Mouse (Mus musculus): ENCODE measurements around the gene Olfr279. TPM values are rescaled to one million over a fixed set of nuclear protein-coding genes. Genes with fewer than 3 reads are reported as not detected.
"Not testable (repeated sequence)": the region's sequence is repeated elsewhere in the genome, so short reads cannot be mapped to it uniquely, and the experiment has no call there.

The Olfr279 gene
- total RNA-seq, 2 experiments from 2014 or later: not detected

DNA sequence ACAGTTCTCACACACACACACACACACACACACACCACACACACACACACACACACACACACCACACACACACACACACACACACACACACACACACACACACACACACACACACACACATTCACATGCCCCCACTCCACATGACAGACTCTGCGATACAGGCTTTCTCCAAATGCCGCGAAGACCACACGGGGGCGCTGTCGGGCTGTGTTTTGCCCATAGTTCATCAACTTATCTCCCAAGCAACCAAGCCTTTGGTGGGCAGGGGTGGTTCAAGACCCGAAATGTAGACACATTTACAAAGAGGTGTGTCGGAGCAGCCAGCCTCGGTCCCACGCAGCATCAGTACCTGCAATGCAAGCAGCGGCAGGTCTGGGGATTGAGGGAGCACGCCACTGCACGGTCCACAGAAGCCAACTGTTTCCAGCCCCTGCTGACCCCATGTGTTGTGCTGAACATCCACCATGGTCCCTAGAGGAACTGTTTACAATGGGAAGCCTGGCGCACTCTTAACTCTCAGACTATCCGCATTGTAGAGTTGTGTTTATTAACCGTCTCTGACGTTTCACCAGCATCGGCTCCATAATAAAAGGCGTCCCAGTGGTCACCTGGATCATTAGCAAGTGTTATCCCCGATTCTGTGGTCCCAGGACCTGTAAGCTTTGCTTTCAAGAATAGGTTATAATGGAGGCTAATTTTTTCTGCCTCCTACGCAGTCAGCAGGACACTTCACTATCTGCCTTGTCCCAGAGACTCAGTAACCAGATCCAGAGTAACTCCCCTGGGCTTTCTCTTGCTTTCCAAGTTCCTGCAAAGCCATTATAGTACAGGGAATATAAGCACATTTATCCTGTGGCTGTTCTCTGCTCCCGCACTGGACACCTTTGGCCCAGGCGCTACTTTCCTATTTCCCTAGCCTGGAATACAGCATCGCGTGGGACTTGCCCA, 18.5 kb downstream of the Olfr279 start:
- ATAC-seq (ENCODE audit: poor library complexity, severe bottlenecking): peak; percentile 62

DNA sequence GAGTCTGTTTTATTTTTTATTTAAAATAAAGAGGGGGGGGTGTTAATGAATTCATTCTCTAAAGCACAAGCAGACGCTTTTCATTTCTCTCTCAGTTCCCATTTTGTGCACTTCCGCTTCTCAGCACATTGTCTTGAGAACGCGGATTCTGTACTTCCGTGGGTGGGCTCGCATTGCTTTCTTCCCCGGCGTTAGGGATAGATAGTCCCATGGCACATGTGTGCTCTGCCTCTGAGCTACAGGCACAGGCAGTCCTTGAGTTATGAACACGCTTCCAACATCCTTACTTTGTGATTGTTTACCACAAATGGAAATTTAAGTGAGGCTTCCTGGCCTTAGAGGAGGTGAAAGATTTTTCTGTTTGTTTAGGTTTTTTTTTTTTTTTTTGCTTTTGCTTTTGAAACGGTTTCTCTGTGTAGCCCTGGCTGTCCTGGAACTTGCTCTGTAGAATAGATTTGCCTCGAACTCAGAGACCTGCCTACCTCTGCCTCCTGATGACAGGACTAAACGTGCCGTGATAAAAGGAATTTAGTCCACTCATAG, 19.3 kb downstream of the Olfr279 start:
- ATAC-seq (ENCODE audit: poor library complexity, severe bottlenecking): peak; percentile 46

DNA sequence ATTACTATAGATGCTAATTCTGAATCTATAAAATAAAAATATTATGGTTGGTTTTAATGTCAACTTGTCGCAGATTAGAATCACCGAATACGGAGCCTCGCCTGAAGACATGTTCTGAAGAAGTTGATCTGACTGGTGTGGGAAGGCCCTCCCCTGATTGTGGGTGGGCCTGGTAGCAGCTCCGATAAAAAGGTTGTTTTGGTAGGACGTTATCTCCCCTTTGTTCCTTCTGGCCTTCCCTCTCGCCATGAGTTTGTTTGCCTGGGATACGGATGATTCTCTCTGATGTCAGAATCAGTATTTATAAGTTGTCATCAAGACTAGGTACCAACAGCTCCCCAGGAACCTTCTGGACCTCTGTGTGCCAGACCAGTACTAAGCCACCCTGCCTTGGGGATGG, 20.0 kb downstream of the Olfr279 start:
- ATAC-seq (ENCODE audit: poor library complexity, severe bottlenecking): no peak

DNA sequence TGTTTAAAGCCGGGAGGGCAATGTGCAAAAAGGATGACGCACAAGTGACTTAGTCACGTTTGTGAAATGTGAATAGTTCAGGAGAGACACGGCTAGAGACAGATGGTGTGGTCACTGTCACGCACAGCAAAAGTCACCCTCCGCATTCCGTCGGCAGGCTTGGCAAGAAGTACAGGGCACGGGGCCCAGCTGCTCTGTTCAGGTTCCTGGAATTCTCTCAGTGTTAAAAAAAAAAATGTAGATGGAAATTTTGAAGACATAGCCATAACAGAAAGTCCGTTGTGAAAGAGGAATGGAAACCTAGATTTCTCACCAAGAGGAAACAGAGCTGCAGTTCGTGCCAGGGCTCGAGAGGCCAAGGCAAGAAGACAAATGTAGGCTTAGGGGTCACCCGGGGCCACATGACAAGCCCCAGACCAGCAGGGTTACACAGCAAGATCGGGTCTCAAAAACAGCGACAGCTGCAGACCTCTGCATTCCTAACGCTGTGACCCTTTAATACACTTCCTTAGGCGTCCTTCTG, 20.7 kb downstream of the Olfr279 start:
- peak; percentile 58 for ATAC-seq (ENCODE audit: poor library complexity, severe bottlenecking)

DNA sequence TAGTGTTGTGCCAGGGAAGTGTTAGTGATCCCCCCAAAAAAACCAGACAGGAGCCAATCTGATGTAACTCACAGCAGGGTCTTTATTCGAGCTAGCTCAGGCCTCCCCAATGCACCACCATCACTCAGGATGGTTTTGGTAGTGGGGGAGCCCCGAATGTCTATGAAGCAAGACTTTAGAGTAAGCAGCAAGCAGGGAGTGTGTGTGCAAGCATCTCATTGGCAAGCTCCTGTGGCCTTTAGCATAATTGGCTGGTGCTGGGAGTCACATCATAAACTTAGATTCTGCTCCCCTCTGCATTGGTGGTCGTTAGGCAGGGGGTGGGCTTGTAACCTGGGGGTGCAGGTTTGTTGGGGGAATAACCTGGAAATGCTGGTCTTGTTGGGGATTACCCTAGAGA, 21.5 kb downstream of the Olfr279 start:
- ATAC-seq (ENCODE audit: poor library complexity, severe bottlenecking): not testable (repeated sequence)

DNA sequence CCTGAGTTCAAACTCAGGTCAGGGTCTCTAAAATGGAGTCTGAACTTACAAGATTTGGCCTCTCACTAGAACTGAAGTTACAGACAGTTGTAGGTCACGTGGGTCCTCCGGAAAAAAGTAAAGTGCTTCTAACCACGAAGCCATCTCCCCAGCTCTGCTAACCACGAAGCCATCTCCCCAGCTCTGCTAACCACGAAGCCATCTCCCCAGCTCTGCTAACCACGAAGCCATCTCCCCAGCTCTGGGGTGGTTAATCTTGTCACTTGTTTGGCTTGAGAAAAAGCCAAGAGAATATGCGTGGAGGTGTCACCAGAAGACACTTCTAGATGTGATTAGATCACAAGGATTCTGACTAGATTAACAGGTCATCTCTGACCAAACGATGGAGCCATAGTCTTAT, 21.9 kb downstream of the Olfr279 start:
- peak; percentile 37; the same call in 1 of the 2 replicates for ATAC-seq (ENCODE audit: poor library complexity, severe bottlenecking)

DNA sequence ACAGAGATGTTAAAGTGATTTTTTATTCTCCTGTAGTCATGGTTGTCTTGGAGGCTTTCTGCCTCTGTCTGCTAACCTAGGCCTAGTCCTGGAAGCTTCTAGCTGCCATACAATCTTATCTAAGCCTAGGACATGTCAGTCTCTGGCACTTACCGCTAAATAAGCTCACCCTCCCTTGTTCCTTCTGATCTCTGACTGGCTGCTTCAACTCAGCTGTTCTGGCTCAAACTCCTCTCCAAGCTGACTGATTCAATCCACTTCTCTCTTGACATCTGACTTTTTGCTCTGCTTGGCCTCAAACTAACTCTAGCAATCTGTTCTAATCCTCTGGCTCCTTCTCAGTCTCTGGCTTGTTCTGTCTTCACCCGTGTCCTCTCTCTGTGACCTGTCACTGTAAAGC, 22.6 kb downstream of the Olfr279 start:
- not testable (repeated sequence) for ATAC-seq (ENCODE audit: poor library complexity, severe bottlenecking)

DNA sequence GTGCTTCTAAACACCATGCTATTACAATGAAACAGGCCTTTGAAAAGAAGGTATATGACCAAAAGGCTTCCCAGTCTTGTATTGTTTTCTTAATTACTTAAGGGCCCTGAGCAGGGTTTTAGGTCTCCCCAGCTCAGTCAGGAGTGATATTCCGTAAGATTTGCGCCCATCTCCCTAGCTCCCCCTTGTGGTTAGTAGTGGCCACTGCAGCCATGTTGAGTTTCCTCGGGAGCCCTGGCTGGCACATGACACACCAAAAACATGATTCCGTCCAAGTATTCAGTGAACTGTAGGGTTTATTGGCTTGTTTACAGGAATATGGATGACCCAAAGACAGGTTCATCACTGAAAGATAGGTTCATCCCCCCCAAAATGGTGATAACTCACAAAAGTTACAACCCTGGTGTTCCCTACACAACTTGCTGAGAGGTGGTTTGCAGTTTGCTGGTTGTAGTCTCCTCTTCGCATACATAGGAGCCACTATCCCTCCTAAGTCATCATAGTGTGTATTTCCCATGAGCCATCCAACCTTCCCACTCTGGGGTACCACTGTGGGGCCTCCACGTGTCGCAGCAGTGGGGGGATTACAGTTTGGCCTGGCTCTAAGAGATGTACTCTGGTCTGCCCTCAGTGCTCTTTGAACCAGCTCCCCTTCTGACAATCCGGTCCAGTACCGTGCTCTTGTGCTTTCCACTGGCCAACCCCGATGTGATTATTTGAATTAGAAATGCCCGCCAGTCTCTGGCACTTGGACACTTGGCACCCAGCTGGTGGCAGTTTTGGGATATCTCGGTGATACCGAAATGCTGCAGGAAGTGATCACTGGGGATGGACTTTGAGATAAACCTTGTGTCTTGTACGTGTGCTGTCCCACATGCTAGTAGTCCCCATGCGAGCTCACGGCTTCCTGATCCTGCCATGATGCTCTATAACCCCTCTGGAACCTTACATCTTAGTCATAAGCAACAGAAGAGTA, 25.5 kb downstream of the Olfr279 start:
- ATAC-seq (ENCODE audit: poor library complexity, severe bottlenecking): peak; percentile 70

DNA sequence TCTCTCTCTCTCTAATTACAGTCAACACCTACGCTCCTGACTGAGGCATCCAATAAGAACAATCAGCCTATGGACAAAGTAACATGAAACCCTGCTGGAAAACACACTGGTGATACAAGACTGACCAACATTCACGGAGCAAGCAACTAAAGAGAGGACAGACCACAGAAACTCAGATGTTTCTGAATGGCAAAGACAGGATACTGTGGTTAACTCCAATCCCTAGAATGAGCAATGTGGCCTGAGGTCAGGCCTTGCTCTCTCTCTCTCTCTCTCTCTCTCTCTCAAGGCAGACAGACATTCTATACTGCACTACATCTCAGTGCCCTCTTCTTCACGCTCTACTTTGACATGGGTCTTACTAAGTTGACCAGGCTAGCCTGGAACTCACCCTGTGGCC, 29.0 kb downstream of the Olfr279 start:
- ATAC-seq (ENCODE audit: poor library complexity, severe bottlenecking): no peak

DNA sequence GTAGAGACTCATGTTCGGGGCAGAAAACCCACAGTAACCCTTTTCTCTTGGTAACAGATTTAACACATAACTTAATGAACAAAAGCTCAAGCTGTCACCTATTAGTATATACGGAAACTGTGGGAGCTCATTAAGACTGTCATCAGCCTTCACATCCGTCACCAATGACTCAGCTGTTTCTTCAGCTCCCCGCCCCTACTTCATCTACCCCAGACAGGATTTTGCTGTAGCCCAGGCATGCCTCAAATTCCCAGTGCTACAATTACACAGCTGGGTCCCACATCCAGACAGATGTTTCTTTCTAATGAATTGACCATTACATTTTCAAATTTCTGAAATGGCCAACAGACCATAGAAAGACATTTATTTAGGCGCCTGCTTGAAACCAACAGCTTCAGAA, 33.9 kb downstream of the Olfr279 start:
- ATAC-seq (ENCODE audit: poor library complexity, severe bottlenecking): no peak

DNA sequence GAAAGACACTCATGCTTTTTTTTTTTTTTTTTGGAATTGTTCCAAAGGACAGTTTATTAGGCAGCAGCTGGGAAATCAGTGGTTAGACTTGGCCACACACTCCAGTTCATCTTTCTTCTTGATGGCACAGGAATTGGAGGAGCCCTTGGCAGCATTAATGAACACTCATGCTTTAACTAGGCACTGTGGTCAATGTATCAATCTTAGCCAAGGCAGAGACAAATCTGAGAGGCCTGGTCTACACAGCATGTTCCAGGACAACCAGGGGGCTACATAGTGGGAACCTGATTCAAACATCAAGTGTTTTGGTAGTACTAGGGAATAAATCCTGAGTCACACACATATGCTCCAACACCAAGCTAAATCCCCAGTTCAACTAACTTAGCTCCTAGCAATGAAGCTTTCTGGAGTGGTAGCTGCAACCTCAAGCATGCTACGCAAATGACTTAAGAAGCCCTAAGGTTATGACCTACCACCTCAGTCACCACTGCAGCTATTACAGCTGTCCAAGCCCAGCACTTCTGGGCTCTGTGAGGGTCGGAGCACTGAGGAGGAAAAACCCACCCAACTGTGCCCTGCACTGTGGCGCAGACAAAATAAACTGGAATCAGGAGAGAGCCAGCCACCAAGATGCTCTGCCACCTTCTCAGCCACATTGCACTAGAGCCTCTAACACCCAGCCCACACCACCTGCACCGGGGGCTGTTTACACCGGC, 35.0 kb downstream of the Olfr279 start:
- ATAC-seq (ENCODE audit: poor library complexity, severe bottlenecking): no peak

DNA sequence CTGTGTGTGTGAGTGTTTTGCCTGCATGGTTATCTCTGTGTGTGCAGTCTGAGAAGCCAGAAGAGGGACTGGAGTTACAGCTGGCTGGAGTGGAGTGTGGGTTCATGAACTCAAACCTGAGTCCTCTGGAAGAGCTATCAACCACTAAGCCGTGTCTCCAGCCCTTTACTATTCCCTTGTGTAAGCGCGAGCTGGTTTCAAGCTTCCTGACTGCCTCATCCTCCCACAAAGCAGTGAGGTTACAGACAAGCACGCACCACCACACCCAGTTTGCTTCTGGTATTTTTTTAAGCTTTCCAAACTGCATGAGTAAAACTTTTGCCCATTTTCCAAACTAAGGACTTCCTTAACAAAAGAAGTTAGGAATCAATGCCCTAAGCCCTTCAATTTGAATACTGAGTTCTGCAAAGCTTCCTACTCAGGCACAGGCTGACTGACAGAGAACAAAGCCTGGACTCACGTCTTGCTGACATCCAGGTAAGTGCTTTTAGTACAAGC, 35.9 kb downstream of the Olfr279 start:
- no peak for ATAC-seq (ENCODE audit: poor library complexity, severe bottlenecking)

DNA sequence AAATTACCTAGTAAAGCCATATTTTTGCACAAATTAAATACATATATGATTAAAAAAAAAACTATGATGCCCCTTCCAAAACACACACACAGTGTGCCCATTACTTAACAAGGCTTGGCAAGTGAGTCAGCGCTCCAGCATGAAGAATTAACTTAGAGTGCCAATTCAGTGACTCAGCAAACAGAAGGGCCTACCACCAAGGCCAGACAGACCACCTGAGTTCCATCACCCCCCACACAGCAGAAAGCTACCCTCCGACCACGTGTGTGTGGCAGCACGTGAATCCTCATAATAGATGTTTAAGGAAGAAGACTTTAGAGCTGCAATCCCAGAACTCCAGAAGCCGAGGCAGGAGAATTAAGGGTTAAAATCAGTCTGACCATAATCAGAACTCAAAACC, 40.1 kb downstream of the Olfr279 start:
- no peak for ATAC-seq (ENCODE audit: poor library complexity, severe bottlenecking)

DNA sequence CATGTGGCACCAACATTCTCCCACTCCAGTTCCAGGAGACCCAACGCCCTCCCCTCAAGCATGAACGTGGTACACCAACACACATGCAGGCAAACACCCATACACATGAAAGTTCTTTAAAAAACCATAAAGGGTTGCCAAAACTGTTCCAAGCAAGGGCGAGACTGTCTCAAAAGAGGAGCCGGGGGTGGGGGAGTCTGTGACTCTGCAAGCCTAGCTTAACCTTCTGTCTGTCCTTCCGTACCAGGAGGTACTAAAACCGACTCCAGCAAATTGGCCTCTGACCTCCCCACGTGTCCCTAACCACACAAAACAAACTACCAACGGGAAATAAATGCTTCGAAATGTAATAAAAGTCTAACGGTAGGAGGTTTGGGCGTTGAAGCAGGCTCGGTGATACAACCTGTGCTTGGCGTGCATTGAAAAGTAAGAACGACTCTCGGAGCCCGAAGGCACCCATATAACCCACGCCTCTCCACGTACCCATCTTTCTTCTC, 40.9 kb downstream of the Olfr279 start:
- no peak for ATAC-seq (ENCODE audit: poor library complexity, severe bottlenecking)

DNA sequence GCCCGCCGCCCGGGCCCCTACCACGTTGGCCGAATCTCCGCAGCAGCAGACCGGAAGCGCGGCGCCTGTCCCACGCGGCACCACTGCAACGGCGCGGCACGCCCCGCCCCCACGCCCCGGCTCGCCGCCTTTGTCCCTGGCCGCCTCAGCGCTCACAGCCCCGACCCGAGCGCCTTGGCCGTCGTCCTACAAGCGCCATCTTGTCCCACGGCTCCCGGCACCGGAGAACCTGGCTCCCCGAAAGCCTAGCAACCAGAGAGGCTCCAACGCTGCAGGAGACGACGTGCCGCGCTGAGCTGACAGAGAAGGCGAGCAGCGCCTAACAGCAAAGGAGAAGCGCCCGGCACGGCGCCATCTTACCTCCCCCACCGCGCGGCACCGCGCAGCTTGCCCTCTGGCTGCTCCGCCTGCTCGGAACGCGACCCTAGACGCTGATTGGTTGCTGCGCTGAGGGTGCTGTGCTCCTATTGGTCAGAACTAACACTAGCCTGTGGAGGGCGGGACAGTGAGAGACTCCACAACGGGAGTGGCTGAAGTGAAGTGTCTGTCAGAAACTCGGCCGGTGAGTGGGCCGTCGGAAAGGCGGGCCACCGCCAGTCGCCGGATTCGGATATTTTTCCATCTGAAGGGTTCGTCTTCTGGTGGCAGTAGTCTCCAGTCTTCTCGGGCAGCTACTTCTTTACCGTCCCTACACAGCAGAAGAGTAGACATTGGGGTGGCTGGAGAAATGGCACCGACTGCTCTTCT, 41.9 kb downstream of the Olfr279 start, which contains the start of gene Kansl2:
Gene Kansl2, minus strand, starts transcription at position 384 of the 747 bp plus-strand sequence.
- peak; percentile 98 for ATAC-seq (ENCODE audit: poor library complexity, severe bottlenecking)

DNA sequence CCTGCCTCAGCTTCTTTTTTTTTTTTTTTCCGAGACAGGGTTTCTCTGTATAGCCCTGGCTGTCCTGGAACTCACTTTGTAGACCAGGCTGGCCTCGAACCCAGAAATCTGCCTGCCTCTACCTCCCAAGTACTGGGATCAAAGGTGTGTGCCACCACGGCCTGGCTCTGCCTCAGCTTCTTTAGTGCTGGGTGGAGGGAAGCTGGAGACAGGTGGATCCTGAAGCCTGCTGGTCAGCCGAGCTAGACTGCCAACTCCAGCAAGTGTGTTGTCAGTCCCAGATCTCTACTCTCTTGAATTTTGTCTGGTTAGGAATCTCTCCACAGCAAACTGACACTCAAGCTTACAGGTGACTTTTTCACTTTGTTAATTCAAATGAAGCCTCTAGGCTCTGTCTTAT, 43.7 kb downstream of the Olfr279 start:
- no peak for ATAC-seq (ENCODE audit: poor library complexity, severe bottlenecking)

DNA sequence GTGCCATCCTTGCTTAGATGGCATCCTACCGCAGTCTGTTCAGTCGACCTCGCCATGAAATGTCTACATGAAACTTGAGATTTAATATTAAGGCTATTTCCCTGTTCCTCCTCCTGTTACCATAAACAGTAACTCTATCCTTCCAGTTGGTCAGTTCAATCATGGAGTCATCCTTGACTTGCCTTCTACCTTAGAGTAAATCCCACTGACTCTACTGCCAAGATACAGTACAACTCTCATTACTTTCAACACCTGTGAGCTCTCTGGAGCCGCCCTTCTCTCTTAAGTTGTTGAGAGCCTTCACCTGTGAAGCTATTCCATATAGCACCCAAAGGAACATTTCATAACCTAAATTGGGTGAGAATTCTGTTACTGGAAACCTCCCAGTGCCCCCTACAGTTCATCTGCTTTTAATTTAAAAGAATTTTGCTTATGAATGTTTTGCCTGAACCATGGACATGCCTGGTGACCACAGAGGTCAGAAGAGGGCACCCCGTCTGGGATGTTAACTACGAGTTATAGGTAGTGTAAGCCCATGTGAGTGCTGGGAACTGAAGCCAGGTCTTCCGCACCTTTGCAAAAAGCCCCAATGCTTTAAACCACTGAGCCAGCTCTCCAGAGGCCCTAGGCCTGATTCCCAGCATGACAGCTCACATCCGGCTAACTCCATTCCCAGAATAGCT, 44.8 kb downstream of the Olfr279 start:
- no peak for ATAC-seq (ENCODE audit: poor library complexity, severe bottlenecking)

DNA sequence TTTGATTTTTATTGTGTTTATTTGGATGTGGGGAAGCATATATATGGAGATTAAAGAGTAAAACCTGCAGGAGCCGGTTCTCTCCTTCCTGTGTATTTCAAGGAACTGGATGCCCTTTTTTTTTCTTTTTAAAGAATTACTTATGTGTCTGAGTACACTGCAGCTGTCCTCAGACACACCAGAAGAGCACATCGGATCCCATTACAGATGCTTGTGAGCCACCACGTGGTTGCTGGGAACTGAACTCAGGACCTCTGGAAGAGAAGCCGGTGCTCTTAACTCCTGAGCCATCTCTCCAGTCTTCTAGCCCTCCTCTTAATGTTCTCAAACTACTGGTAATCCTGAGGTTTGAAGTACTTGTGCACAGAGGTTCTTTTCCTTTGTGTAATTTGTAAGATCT, 45.7 kb downstream of the Olfr279 start:
- no peak for ATAC-seq (ENCODE audit: poor library complexity, severe bottlenecking)

DNA sequence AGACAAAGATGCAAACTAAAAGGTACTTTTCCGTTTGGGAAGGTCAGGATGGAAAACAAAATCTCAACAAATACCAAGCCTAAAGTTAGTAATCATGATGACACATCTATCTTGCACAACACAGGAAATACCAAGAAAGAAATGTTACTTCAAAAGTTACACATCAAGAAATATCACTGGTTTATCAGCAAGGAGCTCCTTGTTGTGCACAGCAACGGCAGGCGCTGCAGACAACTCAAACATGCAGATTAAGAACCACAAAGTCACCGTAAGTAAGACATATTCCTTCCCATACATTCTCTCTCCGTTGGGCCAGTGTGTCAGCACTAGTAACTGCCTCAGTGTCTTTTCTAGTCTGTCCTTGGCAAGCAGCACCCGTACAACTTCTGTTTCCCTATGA, 48.9 kb downstream of the Olfr279 start:
- ATAC-seq (ENCODE audit: poor library complexity, severe bottlenecking): peak; percentile 81
